Mouse (Mus musculus) A20 (cell line): Measurements from ENCODE around the gene Tbc1d12.

Experiments
- DNase-seq: peaks from one replicate; pipeline ENCODE4 v3.0.0-alpha.2; 2011; ENCODE audit warnings: low read depth, low spot score

Tbc1d12 gene

DNA sequence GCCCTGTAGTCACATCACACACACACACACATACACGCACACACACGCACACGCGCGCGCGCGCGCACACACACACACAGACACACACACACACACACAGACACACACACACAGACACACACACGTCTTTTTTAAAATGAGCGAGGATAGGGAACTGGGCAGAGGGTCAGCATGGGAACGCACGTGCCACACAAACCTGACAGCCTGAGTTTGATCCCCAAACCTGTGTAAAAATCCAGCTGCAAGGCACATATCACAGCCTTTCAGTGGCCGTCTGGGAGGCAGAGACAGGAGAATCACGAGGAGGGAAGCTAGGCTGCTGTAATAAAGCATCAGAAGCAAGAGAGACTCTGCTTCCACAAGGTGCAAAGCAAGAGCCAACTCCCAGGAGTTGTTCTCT lies 78.5 kb downstream of the Tbc1d12 start:
- no peak for DNase-seq

DNA sequence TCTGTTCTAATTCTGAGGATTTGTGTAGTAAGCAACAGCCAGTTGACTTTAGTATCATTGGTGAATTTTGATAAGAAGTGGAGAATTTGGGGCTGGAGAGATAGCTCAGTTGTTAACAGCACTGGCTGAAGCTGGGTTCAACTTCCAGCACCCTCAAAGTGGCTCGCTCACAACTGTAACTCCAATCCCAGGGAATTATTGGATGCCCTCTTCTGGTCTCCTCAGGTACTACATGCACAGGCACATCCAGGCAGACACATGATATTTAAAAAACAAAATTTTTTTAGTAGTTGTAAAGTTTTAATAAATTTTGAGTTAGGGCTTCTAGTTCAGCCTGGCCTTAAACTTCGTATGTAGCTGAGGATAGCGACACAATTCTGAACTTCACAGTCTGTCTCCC lies 79.3 kb downstream of the Tbc1d12 start:
- no peak for DNase-seq

DNA sequence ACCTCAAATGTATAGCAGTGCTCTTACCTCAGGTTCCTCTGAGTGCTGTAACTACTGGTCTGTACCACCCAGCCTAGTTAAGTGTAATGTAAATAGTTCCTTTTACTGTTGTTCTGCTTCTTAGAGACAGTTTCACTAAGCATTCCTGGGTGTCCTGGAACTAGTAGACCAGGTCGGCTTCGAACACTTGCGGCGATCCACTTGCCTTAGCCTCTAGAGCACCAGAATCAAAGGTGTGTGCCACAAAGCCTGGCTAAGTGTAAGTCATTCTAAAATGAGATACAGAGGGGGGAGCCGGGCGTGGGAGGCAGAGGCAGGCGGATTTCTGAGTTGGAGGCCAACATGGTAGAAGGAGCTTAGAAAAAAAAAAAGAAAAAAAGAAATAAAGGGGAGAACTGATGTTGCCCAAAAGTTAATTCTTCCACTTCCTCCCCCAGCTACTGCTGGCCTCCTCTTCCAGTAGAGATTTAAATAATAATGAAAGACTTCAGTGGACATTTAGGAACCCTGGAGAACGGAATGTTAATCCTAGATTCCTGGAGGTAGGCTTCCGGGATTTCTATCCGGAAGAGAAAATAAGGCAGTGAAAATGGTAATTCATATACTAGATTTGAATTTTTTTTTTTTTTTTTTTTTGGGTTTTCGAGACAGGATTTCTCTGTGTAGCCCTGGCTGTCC lies 92.2 kb downstream of the Tbc1d12 start:
- DNase-seq, result no peak

DNA sequence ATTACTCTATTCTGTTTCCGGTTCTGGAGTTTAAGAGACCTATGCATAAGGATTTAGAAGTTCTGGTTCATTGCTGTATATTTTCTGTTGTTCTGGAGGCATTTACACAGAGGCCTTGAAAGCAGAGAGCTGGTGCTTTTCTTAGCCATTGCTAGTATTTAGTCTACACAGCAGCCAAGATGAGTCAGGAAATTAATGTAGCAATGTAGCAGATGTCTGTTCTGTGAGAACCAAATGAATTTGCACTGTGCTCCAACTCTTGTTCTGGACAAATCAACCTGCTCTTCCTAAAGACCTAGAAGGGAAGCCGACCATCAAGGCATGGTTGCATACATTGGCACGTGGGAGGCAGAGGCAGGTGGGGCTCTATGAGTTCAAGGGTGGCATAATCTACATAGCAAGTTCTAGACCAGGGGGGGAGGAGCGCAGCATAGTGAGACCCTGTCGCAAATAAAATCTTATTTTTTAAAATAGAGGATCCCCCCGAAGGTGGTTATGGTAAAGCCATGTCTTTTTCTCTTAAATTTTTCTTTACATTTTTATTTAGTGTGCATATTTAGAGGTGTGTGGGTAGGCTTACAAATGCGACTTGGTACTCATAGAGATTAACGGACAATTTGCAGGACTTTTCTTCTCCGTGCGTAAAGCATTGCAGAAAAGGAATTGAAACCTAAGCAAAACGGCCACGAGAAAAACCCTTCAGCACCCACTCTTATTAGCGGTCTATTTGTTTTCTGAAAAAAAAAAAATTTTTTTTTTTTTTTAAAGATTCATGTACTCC lies 93.3 kb downstream of the Tbc1d12 start:
- DNase-seq, result peak; percentile 67

DNA sequence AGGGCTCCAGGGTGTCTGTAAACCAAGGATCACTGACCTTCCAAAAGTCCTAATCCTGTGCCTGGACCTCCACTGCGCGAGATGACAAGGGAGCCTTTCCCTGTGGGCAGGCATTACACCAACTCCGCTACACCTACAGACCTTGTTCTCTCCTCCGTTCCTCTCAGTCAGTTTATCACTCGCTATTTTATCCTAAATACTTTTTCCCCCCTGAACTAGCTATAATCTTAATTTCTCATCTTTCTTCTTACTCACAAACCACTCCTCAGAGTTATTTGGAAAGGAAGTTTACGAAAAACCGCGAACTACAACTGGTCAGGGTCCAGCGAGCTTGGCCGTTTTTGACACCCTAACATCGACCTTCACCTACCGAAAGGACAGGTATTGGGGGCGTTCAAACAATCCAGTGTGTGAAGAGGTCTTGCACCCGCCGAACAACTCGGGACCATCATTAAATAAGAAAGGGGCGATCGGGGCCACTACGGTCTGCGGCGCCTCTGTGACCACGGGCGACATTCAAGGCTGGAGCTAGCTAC lies 93.9 kb downstream of the Tbc1d12 start:
- DNase-seq, result no peak

DNA sequence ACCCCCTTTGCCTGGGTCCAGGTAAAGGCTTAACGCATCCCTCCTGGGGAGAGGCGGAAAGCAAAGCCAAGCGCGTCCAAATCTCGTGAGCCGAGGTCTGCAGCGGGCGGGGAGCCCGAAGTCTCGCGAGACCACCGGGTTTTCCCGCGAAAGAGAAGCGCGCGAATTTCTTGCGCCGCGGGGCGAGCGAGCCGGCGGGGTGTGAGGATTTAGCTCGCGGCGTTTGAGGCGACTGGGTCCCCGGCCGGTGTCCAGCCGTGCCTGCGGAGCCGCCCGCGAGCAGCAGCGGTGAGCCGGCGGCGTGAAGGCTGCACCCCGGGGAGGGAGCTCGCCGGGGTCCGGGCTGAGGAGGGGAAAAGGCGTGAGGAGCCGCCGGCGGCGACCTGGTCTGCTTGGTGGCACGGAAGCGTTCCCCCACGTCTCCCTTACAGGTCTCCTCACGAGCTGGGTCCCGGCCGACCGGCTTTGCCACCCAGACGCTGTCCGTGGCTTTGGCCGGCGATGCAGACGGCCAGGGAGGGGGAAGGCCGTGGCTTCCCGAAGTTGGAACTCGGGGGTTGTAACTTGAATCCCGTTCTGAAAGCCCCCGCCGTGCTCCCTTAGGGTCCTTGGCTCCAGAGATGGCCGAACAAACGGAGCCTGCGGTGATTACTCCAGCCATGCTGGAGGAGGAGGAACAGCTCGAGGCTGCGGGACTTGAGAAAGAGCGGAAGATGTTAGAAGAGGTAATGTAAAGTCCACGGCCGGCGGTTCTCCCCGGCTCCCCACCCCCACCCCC lies 94.6 kb downstream of the Tbc1d12 start, which contains the start of gene Hells:
Gene Hells, plus strand, starts transcription at position 128 of the 778 bp plus-strand sequence.
- DNase-seq, result peak; percentile 96

DNA sequence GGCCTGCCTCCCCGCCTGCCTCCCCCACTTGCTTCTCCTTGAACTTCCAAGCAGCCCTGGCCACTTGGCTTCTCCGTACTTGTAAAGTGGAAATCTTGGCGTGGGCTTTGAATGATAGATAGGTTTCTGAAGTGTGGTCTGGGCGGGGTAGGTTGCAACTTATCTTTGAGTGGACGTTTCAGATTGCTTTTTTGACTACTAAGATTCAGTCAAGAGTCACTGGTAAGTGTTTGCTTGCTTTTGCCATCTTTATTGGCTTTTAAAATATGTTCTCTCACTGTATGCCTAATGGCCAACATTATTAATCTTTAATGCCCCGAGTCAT lies 95.1 kb downstream of the Tbc1d12 start:
- no peak for DNase-seq

DNA sequence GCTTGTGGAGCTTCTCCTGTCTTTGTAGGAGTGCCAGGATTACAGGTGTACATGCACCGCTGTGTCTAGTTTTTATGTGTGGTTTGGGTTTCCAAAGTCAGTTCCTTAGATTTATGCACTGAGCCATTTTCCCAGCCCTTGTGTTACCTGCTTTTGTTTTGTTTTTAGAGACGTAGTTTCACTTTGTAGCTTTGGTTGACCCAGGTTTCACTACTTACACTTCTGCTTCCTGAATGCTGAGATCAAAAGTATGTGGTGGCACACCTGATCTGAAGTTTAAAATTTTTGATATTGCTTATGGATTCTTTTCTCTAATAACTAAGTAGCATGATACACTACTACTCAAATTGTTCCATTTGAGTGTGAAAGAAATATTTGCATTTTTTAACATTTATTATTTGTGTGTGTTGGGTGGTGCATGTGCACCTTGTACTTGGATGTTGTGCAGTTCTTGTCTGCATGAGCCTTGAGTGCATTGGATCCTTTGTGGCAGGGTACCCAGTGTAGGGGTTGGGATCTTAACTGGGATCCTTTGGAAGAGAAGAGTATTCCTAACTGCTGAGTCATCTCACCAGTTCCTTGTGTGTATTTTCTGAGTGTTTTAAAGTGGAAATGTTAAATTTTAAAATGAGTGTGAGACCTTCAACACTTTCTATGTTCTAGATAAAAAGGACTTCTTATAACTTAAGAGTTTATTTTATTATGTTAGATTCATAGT lies 108.4 kb downstream of the Tbc1d12 start:
- peak; percentile 48 for DNase-seq
